Mouse (Mus musculus) myocyte (in vitro differentiated cells): Measurements from ENCODE around the gene Ppp1r13b.

ENCODE experiments used
- E2F4 ChIP-seq: IDR thresholded peaks from one replicate; pipeline ENCODE4 v1.6.1; 2011; ENCODE audit warnings: mild to moderate bottlenecking, control low read depth, moderate library complexity; ENCODE audit not compliant: insufficient read depth
- MAX ChIP-seq: IDR thresholded peaks from one replicate; pipeline ENCODE4 v1.6.1; 2011; ENCODE audit warnings: low read depth, mild to moderate bottlenecking, control low read depth
- MYOD1 ChIP-seq, 3 experiments: IDR thresholded peaks; one replicate each; pipeline ENCODE4 v1.6.1; 2011; ENCODE audit warnings: control low read depth in 2 of 3, low read depth in 2 of 3, mild to moderate bottlenecking in 2 of 3, moderate library complexity in 1 of 3; ENCODE audit not compliant: insufficient read length in 2 of 3, control insufficient read depth in 1 of 3
- MYOG ChIP-seq, 3 experiments: IDR thresholded peaks; one replicate each; pipeline ENCODE4 v1.6.1; 2011; ENCODE audit warnings: control low read depth in 2 of 3, low read depth in 2 of 3, mild to moderate bottlenecking in 2 of 3; ENCODE audit not compliant: insufficient read length in 2 of 3, control insufficient read depth in 1 of 3, insufficient read depth in 1 of 3
- POLR2A ChIP-seq: IDR thresholded peaks from one replicate; pipeline ENCODE4 v1.6.1; 2011; ENCODE audit warnings: low read depth, mild to moderate bottlenecking, control low read depth, moderate library complexity; ENCODE audit not compliant: insufficient read length
- POLR2AphosphoS2 ChIP-seq: IDR thresholded peaks from one replicate; pipeline ENCODE4 v1.6.1; 2011; ENCODE audit warnings: low read depth, control low read depth; ENCODE audit not compliant: insufficient read length
- TCF12 ChIP-seq: IDR thresholded peaks from one replicate; pipeline ENCODE4 v1.6.1; 2011; ENCODE audit warnings: mild to moderate bottlenecking, control low read depth; ENCODE audit not compliant: poor library complexity, insufficient read depth, severe bottlenecking
- TCF3 ChIP-seq: IDR thresholded peaks from one replicate; pipeline ENCODE4 v1.6.1; 2011; ENCODE audit warnings: low read depth, control low read depth; ENCODE audit not compliant: insufficient read length
- USF1 ChIP-seq: IDR thresholded peaks from one replicate; pipeline ENCODE4 v1.6.1; 2011; ENCODE audit warnings: low read depth, mild to moderate bottlenecking, control low read depth, moderate library complexity

- TF ChIP-seq MAX (no peak), MYOG (IDR thresholded peaks at IDR 0.05; ENCODE audit: control insufficient read depth in 1 of 3, insufficient read depth in 1 of 3, insufficient read length in 2 of 3, low read depth in 2 of 3) (no peak), TCF3 (no peak), POLR2A (no peak), E2F4 (no peak), TCF12 (no peak), POLR2AphosphoS2 (no peak), USF1 (no peak), MYOD1 (IDR thresholded peaks at IDR 0.05; ENCODE audit: control insufficient read depth in 1 of 3, insufficient read length in 2 of 3, low read depth in 2 of 3) (no peak)
Measured at GRCm38 (mm10) chr12:111843470-111843869, 64.4 kb downstream of the Ppp1r13b start.
